Mouse (Mus musculus) layer of hippocampus, adult 9-10 months (tissue): ENCODE measurements around the gene Igsf21.

Experiments used
- DNase-seq: peaks from one replicate; pipeline ENCODE4 v3.0.0; 2022; ENCODE audit warnings: low spot score

Igsf21 gene

DNA sequence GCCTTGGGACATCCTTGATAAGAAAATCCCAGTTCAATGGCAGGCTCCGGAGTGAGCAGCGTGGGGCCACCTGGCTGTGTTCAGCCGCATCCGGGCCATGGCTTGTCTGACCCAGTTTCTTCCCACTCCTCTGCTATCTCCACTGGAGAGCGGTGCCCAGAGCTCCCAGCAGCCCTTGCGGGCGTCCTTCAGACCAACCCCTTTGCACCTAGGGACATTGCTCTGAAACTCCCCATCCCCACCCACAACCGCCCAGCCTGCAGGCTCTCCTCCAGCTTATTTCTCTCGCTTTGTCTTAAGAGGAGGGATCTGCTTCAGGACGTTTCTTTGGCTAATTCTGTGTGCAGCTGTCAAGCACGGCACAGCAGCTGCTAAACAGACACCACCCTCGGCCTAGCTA, 202.6 kb downstream of the Igsf21 start:
- no peak for DNase-seq

DNA sequence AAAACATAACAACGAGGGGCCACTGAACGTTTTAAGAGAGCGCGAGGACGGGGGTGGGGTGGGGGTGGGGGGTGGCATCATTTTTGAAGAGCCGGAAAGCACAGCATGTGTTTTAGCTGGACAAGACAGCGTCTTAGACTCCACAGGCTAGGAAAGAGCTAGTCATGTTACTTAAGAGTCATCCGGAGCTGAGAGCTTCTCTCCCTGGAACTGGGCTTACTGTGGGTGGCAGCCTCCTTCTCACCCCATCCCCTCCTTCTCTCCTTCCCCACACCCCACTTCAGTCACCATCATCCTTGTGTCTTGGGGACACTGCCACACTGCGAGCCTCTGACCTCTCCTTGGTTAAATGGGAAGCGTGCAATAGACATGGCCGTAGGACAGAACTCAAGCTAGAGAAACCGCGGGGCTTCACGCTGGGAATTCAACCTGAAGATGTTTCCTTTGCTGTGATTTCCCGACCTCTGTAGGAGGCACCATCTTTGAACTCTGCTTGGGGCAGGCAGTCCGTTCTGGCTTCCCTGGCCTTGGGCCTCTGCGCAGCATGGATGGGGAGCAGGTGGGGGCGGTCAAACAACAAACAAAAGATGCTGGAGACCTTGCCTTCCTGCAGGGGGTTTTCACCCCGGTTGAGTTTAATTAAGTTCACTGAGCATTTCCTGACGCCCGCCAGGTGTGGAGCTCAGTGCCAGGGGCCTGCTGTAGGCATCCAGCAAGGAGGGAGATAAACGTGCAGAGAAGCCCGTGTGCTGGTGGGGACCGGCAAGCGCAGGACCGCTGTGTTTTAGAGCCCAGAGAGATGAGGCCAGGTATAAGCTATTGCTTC, 207.8 kb downstream of the Igsf21 start:
- DNase-seq, result no peak

DNA sequence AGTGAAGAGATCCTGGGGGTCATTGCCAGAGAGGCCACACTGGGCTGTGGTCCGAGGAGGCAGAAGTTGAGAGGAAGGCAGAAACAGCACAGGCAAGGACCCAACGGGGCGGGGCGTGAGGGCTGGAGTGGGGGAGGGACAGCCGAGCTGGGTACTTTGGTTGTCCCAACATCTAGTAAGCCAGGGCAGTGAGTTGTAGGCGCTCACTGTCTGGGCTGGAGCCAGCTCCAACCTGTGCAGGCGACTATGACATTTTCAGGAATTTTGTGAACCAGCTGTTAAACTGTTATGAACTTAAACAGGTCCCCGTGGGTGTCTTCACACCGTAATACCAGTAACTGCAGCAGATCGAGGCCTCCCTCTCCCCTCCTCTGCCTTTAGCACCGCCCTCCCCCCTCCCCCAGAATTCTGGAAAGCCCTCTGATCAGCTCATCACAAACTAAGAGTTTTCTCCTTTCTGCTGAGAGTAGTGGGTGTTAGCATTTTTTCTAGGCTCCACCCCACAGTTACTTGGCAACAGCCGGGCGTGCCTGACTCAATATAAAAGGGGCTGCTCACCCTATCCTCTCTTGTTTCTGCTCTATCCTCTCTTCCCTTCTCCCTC, 208.7 kb downstream of the Igsf21 start:
- no peak for DNase-seq

GRCm38 (mm10) chr4:140035232-140035631, 211.4 kb downstream of the Igsf21 start:
- DNase-seq, result no peak

GRCm38 (mm10) chr4:140033394-140033793, 213.2 kb downstream of the Igsf21 start:
- no peak for DNase-seq

DNA sequence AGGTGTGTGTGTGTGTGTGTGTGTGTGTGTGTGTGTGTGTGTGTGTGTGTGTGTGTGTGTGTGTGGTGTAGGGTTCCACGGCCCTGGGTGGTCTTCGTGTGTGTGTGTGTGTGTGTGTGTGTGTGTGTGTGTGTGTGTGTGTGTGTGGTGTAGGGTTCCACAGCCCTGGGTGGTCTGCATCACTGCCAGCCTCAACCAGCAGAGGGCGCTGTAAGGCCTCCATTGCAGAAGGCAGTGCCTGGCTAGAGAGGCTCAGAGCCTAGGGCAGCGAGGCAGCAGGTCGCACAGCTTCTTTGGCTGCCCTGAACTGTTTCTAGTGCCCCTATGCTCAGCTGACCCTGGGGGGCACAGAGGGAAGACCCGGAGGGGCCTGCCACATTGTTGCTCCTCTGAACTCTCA, 216.2 kb downstream of the Igsf21 start:
- no peak for DNase-seq

- no peak for DNase-seq
Observed at GRCm38 (mm10) chr4:140030040-140030386, 216.6 kb downstream of the Igsf21 start.

DNA sequence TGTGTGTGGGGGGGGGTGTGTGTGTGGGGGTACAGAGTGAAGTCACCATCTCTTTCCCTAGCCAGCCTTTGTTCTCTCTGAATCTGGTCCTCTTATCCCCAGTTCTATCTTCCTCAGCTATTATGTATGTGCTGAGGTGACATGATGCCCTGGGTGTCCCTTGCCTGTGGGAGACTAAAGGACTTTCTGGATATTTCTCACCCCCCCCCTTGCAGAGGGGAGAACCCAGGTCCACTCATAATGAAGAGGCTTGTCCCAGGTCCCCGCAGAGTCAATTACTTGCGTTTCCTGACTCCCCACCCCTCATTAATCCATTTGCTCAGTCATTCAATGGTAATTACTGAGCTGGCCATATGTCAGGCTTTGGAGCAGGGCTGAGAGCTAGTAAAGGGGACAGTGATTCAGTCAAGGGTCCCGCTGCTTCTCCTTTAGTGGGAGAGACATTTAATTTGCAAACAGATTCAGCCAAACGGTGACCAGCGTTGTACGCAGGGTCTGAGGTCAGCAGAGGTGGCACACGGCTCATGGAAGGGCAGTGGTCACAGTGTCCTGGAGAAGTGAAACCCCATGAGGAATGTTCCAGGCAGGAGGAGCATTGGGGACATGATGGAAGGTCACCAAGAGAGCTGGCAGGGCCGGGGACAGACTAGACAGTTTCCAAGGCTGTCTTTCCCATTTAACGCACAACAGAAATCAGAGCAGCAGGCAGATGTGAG, 217.1 kb downstream of the Igsf21 start:
- DNase-seq, result no peak

DNA sequence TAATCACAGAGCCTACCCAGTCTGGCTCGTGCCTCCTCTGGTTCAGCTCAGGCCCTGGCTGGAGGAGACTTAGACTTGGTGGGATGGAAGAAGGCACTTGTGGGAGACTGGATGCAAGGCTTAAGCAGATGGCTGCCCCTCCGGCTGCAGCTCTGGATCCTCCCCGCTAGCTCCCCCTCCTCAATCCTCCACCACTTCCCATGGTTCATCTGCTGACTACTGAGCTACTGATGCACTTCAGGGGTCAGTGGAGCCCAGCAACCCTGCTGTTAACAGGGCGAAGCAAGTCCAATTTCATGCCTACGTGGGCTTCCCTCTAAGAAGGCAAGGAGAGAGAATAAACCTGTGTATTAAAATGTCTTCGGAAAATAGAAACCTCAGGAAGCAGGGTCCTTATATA, 222.8 kb downstream of the Igsf21 start:
- DNase-seq, result no peak

DNA sequence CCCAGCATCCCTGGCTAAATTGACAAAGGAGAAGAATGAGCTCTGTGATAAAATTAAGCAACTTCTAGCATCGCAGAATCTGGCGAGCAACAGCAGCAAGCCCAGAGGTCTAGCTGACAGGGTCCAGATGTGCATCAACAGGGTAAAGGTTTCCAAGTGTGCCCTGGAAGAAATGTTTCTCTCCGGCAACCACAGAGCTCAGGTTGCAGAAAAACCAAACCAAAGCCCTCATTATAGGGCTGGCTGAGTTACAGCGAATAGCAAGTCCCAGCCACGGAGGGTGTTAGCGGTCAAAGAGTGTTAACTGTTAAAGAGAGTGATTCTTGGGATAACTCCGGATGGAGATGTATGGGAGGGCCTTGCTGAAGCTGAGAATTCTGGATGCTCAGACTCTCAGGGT, 230.7 kb downstream of the Igsf21 start:
- no peak for DNase-seq

DNA sequence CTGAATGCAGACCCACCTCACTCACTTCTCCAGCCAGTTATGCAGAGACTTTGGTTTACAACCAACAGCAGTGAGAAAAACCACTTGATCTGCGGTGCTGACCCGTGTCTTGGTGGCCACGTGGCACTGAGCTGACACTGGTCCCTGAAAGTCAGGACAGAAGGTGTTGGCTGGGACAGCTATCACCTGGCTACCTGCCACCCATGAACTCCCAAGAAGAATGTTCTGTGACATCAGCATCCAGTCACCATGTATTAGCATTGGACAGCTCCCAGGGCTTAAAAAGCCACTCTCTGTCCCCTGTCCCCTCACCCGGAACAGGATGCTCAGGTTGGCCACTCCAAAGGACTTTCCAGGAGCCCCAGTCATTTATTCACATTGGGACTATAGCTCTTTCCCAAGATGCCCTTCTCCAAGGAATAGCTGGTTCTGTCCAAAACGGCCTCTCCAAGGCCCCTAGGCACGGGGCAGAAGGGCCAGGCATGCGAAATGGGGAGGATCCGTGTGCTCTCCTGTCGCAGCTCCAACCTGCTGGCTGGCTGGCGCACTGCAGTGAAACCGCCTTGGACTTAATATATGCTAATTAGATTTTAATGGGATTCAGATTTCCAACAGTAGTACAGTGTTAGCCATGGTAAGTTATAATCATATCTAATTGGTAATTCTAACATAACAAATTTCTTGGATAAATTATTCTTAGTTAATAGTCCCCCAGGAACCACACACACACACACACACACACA, 235.7 kb downstream of the Igsf21 start:
- DNase-seq, result no peak

DNA sequence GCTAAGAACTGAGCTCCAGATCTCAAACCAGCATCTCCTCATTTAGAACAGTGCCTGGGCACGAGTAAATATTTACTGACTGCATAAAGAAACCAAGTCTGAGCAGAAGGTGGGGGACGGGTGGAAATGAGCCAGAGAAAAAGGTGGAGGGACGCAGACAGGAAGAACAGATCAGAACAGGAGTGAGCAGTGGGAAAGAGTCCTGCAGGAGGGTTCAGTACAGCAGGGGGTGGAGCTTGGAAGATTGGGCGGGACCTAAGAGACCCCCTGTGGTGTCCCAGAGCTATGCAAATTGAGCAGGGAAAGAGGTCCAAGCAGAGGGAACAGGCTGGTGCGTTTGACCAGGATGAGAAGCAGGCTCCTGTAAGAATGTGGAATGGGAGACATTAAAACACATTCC, 241.7 kb downstream of the Igsf21 start:
- DNase-seq, result no peak

DNA sequence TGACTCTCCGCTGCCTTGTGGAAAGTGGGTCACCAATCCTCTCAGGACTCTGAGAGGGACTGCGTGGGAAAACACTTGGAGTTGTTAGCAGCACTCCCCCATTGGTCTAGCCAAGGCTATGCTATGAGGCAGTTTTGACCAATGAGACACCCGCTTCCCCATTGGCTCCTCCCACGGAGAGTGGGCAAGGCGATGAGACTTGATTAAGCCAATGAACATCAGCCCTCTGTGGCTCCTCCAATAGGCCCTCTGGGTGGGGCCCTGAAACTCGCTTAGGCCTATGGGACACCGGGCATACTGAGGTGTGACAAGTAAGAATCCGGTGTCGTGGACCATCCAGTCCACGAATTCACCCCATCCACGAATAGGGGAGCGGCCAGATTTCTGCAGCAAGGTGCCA, 242.4 kb downstream of the Igsf21 start:
- peak; percentile 11 for DNase-seq

DNA sequence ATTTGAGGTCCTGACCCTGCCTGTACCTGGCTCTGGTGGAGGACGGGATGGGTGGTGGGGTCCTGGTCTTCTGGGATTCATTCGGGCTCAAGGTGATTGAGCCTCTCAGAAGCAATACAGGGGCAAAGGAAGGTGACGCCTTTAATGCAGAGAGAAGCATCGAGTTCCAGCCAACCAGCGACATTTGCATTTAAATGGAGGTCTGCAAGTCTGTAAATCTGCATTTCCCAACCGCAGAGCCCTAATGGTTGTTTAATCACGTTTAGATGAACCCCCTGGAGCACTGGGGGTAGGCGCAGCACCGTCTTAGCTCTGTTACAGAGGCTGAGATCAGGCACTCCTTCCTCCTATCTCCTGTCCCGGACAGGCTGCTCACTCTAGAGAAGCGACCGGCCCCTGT, 244.5 kb downstream of the Igsf21 start:
- no peak for DNase-seq

DNA sequence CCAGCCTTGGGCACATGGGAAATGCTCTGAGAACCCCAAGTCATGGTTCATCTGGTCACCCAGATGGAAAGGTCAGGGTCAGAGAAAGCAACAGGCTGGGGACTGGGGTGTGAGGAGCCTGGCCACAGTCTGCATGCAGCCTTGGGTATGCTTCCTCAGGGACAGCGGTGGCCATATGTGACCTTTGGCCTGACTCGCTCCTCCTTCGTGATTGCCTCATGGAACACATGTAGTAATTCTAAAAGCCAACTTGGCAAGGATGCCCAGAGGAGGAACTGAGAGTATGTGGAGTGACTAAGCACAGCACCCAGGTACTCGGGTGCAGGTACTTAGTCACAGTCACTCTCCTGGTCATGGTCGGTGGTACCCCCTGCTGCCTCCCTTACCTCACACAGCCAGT, 245.7 kb downstream of the Igsf21 start:
- DNase-seq, result no peak

DNA sequence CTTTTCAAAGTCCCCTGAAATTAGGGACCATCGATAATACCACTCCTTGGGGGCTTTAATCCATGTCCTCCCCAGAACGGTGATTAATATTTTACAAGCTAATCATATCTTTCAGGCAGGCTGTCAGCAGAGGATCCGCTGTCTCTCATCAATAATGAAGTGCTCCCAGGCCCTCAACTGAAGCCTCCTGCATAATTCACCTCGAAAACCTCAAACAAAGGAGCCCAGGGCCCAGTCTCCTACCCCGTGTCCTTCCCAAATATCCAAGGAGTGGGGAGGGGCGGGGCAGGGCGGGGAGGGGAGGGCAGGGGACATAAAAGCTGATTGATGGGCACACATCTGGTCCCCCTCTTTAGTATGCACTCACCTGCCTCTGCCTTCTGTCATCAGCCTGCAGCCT, 247.6 kb downstream of the Igsf21 start:
- DNase-seq, result no peak

DNA sequence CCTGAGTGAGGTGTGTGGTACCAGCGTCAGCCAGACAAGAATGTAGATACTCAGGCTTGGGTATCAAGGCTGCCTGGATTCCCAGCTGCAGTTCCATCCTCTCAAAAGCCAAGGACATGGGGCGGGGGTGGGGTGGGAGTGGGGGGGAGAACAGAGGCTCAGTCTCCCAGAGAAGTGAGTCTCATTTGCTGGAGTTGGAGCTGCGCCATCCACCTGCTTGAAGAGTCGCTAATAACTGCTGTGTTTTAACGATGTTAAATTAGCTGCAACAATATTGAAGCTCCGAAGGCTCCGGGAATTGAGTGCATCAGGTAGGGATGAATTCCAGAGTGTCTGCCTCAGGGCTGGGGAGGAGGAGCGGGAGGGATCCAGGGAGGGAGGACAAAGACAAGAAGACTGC, 250.9 kb downstream of the Igsf21 start:
- DNase-seq, result no peak

DNA sequence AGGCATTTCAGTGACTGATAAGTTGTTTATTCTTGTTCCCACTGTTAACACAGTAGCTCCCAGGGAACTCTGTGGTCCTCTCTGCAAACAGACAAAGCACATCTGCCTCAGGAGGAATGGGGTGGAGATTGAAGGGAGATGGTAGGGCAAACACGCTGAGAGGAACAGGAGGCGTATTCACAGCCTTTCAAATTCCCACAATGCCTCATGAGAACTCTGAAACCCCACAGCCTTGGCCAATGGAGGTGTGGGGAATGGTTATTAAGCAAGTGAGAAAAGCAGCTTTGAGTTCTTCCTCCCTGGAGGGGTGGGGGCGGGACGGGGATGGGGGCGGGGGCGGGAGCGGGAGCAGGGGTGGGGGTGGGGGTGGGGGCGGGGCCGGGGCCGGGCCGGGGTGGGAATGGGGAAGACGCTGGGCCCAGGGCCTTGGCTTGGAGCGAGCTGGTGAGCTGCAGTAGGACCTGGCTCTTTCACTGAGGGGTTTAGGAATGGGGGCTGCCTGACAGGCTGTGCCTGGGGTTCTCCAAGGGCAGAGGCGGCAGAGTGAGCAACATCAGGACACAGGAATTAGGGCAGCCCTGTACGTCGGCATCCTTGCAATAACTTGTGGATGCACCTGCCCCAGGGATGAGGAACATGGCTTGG, 253.4 kb downstream of the Igsf21 start:
- no peak for DNase-seq

GRCm38 (mm10) chr4:139986913-139987312, 259.7 kb downstream of the Igsf21 start:
- DNase-seq, result no peak

- DNase-seq, result no peak
Observed at GRCm38 (mm10) chr4:139978716-139979115, 267.9 kb downstream of the Igsf21 start.

GRCm38 (mm10) chr4:139977308-139977781, 269.2 kb downstream of the Igsf21 start:
- no peak for DNase-seq
